Mouse (Mus musculus): ENCODE data around the gene Gm10354. TPM values are rescaled to one million over a fixed set of nuclear protein-coding genes. Genes with fewer than 3 reads are reported as not detected.
"Not testable (repeated sequence)": the region's sequence is repeated elsewhere in the genome, so short reads cannot be mapped to it uniquely, and the experiment has no call there.

Gm10354 gene
- polyA plus RNA-seq, 1 experiment from 2014 or later: not detected

DNA sequence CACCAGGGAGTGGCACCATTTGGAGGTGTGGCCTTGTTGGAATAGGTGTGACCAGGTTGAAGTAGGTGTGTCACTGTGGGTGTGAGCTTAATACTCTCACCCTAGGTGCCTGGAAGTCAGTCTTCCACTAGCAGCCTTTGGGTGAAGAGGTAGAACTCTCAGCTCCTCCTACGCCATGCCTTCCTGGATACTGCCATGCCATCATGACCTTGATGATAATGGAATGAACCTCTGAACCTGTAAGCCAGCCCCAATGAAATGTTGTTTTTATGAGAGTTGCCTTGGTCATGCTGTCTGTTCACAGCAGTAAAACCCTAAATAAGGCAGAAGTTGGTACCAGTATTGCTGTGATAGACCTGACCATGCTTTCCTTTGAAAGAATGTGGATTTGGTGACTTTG lies 37.7 kb downstream of the Gm10354 start:
- H3K27ac ChIP-seq; H3K36me3 ChIP-seq; H3K27me3 ChIP-seq (ENCODE audit: insufficient read depth, poor library complexity, severe bottlenecking); H3K4me3 ChIP-seq; DNase-seq (ENCODE audit: low spot score); H3K9me3 ChIP-seq; H3K4me1 ChIP-seq: not testable (repeated sequence)
- WGBS: 90% methylated on average over 1 of the region's 1 CpGs

DNA sequence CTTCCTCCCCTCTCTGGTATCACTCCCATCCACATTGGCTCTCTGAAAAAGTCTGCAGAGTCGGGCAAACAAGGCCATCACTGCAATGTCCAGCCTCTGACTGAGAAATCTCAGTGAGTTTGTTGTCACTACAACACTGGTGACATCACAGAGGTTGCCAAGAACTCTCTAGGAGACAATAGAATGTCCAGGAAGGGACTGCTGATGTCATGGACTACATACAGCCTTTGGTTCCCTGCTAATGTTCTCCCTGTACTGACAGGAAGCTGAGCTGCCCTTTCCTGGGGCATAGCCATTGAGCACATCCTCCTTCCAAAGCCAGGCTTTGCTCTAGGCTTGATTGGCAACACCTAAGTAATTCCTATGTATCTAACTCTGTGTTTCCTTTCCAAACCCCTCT lies 40.4 kb downstream of the Gm10354 start, which contains the start of gene Speer4e:
TSS of gene Speer4e (minus strand) at position 101 of the 400 bp plus-strand sequence.
- H3K4me1 ChIP-seq; H3K27me3 ChIP-seq (ENCODE audit: insufficient read depth, poor library complexity, severe bottlenecking); H3K36me3 ChIP-seq; H3K4me3 ChIP-seq; H3K9me3 ChIP-seq; H3K27ac ChIP-seq; DNase-seq (ENCODE audit: low spot score): not testable (repeated sequence)
- WGBS: 58% methylated on average over 1 of the region's 1 CpGs

DNA sequence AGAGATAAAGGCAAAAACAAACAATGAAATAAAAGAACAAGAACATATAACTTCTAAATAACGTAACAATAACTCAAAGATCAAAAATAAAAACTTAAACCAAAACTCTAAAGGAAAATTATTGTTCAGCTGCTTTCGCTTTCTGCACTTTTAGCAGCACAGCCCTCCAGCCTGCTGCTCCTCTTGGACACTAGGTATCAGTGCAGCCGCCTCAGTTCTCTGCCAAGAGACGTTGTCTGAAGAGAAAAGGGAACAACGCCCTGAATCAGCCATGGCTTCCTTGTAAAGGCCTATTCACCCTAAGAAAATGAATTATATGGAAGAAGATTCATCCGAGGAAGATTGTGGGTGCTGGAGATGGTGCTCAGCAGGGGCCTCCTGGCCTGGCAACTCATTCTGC lies 45.0 kb downstream of the Gm10354 start:
- WGBS: 71% methylated on average over 5 of the region's 6 CpGs
- not testable (repeated sequence) for DNase-seq (ENCODE audit: low spot score)

DNA sequence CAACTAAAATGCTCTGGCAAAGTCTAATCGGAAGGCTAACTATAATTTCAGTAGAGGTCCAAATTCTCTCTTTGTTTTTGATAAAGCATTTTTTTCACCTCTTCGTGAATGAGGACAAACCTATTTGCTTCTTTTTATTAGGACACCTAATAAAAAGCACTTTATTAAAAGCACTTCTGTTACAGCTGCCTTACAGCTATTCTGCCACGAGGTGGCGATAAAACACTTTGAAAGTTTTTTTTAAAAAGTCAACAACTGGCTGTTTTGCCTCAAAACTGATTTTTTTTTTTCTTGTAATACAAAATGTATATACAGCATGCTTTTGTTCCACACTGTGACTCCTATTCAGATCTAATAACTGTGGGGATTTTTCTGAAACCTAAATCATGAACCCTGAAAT lies 51.7 kb downstream of the Gm10354 start:
- not testable (repeated sequence) for H3K4me1 ChIP-seq; H3K27ac ChIP-seq; H3K36me3 ChIP-seq; H3K27me3 ChIP-seq (ENCODE audit: insufficient read depth, poor library complexity, severe bottlenecking); DNase-seq (ENCODE audit: low spot score); H3K9me3 ChIP-seq; H3K4me3 ChIP-seq
- 24% methylated on average over 4 of the region's 4 CpGs for WGBS

More for the DNA sequence above, 45.0 kb downstream of the Gm10354 start:
- H3K27me3 ChIP-seq (ENCODE audit: insufficient read depth, poor library complexity, severe bottlenecking); H3K4me3 ChIP-seq; H3K9me3 ChIP-seq; H3K4me1 ChIP-seq; H3K27ac ChIP-seq; H3K36me3 ChIP-seq: not testable (repeated sequence)

Other genes with a start within 250 kb of the Gm10354 start
- not detected in 2 replicates for gene Gm9758, start 64.0 kb downstream of the Gm10354 start, polyA plus RNA-seq (2016; fragmentation: Nextera tagmentation; extraction: Ambion mirVana)
- not detected in 2 replicates for gene Speer4e, start 40.5 kb downstream of the Gm10354 start, polyA plus RNA-seq (2016; fragmentation: Nextera tagmentation; extraction: Ambion mirVana)
- not detected in 2 replicates for gene Gm17019, start 54.1 kb upstream of the Gm10354 start, polyA plus RNA-seq (2016; fragmentation: Nextera tagmentation; extraction: Ambion mirVana)

All from heart, embryonic 10.5 days (tissue).